Mouse (Mus musculus) B cell, adult 2 months (primary cell): ENCODE data around the gene Snai1.

Experiments used
- DNase-seq, 2 experiments: peaks; one replicate each; pipeline ENCODE4 v3.0.0; 2022

Snai1 gene

DNA sequence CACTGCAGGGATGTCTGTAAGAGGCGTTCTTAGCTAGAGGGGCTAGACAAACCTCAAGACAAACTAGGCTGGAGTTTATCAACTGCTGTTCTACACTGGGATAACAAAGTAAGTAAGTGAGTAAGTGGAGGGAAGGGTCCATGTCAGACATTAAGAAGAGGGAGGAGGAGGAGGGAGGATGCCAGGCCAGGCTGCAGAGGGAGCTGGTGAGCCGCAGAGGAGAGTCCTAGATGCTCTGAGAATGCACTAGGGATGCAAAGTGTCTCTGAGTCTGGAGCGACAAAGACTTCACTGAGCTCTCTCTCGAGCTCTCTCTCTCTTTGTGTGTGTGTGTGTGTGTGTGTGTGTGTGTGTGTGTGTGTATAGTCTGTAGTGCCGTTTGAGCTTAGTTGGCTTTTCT lies 9.7 kb upstream of the Snai1 start:
- DNase-seq: peak; percentile 48 to 55

DNA sequence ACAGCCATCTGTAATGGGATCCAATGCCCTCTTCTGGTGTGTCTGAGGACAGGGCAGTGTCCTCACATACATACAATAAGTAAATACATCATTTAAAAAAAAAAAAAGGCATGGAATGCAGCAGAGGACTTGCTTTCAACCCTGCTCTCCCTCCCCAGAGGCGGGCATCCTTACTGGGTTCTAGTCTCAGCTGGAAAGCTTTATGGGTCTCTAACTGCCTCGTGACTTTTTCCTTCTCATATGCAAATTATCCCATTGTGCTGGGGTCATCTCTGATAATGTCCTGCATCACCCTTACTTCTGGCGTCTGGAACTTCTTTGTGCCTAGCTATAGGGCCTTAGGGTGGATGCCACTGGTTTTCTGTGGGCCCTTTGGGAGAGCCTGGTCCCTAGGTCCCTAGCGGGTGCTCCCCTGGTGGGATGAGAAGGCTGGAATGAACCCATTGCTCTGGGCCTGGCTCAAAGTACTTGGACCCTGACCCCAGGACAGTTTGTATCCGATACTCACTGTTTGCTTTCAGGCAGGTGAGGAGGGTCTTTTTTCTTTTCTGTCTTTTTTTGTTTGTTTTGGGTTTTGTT lies 8.0 kb upstream of the Snai1 start:
- DNase-seq: no peak

DNA sequence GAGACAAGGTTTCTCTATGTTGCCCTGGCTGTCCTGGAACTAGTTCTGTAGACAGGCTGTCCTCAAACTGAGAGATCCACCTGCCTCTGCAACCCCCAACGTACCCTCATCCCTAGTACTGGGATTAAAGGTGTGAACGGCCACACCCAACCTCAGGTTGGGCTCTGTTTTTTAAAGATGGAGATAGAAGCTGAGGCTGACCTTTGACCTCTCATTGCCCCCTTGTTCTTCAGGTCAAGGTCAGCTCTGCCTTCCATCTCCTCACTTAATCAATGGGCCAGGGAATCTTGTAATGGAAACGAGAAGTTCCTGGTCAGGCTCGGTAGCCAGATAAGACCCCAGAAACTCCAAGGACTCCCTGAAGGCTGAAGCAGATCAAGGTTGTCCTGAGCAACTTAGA lies 7.5 kb upstream of the Snai1 start:
- no peak for DNase-seq

GRCm38 (mm10) chr2:167532131-167532530 lies 5.9 kb upstream of the Snai1 start:
- DNase-seq: peak; percentile 71 to 72

DNA sequence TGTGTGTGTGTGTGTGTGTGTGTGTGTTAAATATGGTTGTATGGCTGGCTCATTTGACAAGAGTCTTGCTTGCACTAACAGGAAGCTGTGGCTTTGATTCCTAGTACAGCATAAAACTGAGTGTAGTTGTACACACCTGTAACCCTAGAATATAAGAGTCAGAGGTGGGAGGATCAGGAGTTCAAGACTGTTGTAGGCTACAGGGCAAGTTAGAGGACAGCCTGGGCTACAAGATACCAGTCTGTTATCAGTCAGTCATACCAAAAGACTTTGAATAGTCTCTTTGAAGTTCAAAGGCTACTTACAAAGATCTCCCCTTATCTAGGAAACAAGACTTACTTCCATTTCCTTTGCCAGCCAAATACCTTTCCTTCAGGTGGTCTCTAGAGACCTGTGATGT lies 4.1 kb upstream of the Snai1 start:
- DNase-seq: no peak

DNA sequence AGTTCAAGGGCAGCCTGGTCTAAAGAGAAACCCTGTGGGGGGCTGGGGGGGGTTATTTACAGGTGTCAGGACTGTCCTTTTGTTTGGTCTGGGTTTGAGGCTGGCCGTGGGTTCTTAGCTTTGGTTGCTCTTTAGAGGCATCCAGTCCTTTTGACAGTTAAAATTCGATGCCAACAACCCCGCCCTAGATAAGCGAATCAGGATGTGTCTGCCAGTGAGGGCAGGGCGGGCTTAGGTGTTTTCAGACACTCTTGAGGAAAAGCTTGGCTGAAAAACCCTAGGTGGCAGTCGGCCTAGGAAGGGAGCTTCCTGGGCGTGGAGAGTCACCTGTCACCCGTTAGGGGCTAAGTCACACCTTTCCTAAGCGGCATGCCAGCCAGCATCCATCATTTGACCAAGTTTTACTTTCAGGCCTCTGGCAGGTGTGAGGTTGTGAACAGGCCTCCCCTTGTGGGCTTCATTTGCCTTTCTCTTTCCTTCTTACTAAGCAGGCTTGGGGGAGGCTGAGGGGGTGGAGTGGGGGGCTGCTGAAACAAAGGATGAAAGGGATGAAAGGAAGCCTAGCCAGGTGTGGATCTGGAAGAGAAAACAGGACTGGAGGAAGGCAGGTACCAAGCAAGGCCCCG lies 1.6 kb upstream of the Snai1 start:
- DNase-seq: no peak

DNA sequence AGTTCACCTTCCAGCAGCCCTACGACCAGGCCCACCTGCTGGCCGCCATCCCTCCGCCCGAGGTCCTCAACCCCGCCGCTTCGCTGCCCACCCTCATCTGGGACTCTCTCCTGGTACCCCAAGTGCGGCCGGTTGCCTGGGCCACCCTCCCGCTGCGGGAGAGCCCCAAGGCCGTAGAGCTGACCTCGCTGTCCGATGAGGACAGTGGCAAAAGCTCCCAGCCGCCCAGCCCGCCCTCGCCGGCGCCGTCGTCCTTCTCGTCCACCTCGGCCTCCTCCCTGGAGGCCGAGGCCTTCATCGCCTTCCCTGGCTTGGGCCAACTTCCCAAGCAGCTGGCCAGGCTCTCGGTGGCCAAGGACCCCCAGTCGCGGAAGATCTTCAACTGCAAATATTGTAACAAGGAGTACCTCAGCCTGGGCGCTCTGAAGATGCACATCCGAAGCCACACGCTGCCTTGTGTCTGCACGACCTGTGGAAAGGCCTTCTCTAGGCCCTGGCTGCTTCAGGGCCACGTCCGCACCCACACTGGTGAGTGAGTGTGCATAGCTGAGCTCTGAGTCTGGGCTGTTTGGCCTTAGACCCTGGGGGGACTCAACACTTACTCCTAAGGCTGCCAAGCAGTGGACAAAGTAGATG lies 794 bp downstream of the Snai1 start:
- no peak for DNase-seq

GRCm38 (mm10) chr2:167539536-167540476 lies 1.8 kb downstream of the Snai1 start:
- no peak for DNase-seq

DNA sequence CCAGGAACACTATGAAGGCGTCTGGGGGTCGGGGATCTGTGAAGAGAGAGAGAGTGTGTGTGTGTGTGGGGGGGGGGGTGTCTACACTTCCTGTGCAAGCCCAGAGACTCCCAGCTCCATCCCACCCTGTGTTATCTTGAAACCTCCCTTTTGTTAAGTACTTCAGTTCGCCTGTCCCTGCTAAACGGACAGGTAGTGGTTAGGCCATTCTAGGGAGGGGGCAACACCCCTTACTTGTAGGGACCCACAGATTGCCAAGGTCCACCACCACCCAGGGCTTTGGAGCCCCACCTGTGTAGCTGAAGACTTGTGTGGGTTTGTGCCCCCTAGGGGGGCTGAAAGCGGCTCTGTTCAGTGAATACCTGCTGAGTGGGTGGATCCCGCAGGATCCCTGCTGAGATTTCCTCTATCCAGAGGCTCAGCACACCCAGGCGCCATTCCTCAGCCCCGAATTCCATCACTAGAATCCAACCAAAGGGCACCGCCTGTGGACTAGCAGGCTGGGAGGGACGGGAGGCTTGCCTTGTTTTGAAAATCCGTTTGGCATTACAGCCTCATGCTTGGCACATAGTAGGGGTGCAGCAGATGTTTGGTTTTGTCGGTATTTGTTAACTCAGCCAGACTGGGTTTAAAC lies 2.6 kb downstream of the Snai1 start:
- no peak for DNase-seq

DNA sequence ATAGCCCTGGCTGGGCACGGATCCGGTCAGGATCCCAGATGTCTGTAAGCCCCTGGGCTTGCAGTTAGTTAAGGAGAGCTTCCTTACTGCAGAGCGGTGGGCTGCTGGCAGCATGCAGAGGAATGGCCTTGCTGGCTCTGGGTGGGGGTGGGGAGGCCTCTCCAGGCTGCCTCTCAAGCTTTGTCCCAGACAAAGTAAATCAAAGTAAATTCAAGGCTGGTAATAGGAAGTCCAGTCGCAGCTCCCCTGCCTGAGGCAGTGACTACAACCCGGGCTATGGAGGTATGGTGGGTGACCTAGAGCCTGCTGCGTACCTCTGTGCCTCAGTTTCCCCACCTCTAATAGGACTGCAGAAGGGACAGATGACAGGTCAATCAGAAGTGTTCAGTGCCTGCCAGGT lies 3.3 kb downstream of the Snai1 start:
- no peak for DNase-seq

DNA sequence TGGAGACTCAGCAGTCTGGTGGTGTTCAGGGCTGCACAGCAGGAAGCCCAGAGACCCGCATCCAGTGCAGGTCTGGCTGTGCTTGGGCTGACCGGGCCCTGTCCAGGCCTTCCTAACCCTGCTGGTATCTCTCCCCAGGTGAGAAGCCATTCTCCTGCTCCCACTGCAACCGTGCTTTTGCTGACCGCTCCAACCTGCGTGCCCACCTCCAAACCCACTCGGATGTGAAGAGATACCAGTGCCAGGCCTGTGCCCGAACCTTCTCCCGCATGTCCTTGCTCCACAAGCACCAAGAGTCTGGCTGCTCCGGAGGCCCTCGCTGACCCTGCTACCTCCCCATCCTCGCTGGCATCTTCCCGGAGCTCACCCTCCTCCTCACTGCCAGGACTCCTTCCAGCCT lies 3.8 kb downstream of the Snai1 start:
- DNase-seq: no peak

DNA sequence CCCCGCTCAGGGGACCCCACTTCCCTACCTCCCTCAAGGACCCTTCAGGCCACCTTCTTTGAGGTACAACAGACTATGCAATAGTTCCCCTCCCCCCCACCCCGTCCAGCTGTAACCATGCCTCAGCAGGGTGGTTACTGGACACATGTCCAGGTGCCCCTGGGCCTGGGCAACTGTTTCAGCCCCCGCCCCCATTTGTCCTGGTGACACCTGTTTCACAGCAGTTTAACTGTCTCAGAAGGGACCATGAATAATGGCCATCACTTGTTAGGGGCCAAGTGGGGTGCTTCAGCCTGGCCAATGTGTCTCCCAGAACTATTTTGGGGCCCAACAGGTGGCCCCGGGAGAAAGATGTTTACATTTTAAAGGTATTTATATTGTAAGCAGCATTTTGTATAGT lies 4.4 kb downstream of the Snai1 start:
- DNase-seq: no peak

GRCm38 (mm10) chr2:167543121-167544003 lies 5.4 kb downstream of the Snai1 start:
- DNase-seq: no peak

- DNase-seq: no peak
These were observed 6.0 kb downstream of the Snai1 start for GRCm38 (mm10) chr2:167544004-167544356.

- no peak for DNase-seq
These were observed 6.5 kb downstream of the Snai1 start for GRCm38 (mm10) chr2:167544456-167544855.

DNA sequence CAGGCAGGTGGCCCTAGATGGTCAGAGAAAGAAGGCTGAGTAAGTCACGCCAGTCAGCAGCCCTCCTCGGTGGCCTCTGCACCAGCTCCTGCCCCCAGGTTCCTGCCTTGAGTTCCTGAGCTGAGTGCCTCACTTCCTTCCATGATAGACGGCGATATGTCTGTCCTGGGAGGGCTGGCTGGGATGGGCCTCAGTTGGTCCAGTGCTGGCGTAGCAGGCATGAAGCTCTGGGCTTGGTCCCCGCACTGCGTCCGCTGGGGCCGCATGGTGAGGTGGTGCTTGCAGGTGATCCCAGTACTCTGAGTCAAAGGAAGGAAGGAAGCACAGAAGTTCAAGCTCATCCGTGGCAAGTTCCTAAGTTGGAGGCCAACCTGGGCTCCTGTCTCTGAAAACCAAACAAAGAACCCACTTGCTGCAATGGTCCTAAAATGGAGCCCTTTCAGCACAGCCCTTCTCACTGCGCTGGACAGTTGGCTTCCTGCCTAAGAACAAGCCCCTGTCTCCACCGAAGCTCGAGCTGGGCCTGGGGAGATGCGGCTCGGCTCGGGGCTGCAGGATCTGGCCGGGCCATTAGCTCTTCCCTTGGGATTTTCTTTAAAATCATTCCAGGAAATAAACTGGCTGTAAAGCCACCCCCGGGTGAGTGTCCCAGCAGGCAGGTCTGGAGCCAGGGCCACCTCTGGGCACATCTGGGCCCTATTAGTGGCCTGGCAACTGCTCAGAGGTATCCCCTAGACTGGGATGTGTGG lies 8.6 kb downstream of the Snai1 start:
- DNase-seq: no peak

- DNase-seq: no peak
These were observed 9.4 kb downstream of the Snai1 start for GRCm38 (mm10) chr2:167547444-167547843.

GRCm38 (mm10) chr2:167548961-167549360 lies 11.0 kb downstream of the Snai1 start:
- no peak for DNase-seq

DNA sequence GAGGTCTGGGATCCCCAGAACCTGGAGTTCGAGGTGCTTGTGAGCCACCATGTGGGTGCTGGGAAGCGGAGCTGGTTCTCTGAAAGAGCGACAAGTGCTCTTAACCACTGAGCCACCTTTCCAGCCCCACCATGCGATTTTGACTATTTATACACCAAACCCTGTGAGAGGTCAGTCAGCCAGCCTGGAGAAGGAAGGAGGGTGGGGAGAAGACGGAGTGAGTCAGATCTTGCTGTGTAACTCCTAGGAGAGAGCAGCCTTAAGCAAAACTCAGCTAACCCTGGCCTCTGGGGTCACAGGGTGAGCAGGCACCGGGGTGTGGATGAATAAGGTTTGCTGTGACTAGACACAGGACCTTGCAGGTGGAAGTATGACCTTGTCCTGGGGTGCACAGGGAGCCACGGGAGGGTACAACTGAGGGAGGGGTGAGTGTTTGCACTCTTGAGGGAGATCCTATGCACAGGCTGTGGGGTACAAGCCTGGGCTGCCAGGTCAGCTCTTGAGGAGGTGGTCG lies 12.4 kb downstream of the Snai1 start:
- no peak for DNase-seq

DNA sequence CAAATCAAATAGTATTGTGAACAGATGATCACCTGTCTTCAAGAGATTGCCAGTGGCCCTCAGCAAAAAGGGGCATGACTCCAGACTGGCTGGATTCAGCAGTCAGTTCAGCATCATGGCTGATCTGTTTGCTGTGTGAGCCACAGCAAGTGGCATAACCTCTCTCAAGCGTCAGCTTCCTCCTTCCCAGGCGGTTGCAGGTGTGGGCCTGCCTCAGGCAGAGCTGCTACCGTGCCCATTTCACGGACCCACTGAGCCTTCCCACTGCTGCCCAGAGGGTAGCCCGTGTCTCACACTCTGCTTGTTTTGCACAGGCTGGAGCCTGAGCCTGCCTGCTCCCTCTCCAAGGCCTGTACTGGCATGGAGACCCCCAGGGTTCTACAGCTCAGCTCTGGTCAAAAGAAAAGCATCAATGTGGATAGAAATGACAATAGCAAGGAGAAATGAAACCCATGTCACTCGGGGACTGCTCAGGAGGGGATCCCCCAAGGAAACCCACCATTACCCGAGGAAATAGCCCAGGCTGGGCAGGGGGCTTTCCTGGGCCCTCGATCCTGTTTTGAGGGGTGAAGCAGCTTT lies 13.4 kb downstream of the Snai1 start:
- DNase-seq: peak; percentile 54 to 55

- DNase-seq: no peak
These were observed 14.3 kb downstream of the Snai1 start for GRCm38 (mm10) chr2:167552292-167552691.
